Mouse (Mus musculus) inflammation-experienced regulatory T-cells, adult 16 weeks (primary cell): ENCODE results near the gene Olfr1277. TPM values are rescaled to one million over a fixed set of nuclear protein-coding genes. Genes with fewer than 3 reads are reported as not detected.

Experiments
- polyA plus RNA-seq: library from polyadenylated mRNA; unstranded; fragments of 100-300 nt; shearing (Covaris generic); gene quantifications from one replicate; pipeline ENCODE4 v1.2.1, GENCODE M21; 2017

Olfr1277 gene
- polyA plus RNA-seq: not detected

GRCm38 (mm10) chr2:111274006-111274405 is at the start of gene Olfr1277:
Gene Olfr1277, minus strand, starts transcription at chr2:111274106.

DNA sequence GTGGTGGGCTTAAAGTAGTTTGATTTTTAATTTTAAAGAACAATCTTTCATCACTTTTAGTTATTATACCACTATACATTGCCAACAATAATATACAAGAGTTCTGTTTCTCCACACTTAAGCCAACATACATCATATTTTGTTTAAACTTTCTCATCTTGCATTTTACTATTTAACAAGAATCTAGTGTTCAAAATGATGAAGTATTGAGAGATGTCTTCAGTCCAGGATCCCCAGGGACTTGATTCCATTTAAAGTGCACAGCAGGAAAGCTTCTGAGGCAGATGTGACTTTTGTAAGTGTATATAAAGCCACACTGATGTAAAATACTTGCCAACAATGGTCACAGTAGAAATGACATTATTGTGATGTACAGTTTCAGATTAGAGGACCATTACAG is 39.8 kb upstream of the Olfr1277 start, which contains the start of gene Olfr1280:
Gene Olfr1280, plus strand, starts transcription at position 301 of the 400 bp plus-strand sequence.

GRCm38 (mm10) chr2:111300374-111300773 is 26.5 kb upstream of the Olfr1277 start, which contains the start of gene Olfr1279:
Gene Olfr1279, plus strand, starts transcription at chr2:111300635.

GRCm38 (mm10) chr2:111289836-111290235 is 15.9 kb upstream of the Olfr1277 start, which contains the start of gene Olfr1278:
Gene Olfr1278, plus strand, starts transcription at chr2:111290136.

DNA sequence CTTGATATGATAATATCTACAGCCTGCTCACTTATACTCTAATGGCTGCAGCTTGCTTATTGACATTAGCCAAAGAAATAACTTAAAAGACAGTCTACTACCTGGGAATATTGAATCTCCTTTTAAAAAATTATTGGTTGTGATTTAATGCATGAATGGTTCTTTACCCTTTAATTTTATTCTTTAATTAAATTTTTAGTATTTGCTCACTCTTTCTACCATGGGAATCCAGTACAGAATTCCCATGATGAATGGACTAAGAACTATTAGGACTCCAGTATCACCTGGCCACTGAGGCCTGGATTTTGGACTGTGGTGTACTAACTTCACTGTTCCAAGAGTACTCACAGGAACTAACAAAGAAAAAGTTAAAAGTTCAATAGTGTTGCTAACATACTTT is 19.7 kb downstream of the Olfr1277 start, which contains the start of gene Olfr1276:
Gene Olfr1276, plus strand, starts transcription at position 301 of the 400 bp plus-strand sequence.

DNA sequence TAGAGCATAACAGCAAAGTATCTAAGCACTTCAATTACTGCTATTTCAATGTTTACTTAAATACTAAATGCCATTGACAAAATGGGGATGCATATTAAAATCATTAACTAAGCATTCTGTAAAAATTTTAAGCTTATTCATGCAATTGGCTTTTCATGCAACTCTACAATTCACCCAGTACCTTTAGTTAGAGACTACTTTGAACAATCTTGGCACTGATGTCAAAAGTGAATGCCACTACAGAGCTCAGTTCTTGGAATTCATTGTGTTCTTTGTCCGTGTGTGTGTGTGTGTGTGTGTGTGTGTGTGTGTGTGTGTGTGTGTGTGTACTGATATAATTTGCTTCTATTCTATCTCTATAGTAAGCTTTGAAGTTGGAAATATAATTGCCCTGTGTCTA is 38.7 kb downstream of the Olfr1277 start, which contains the start of gene Olfr1275:
Gene Olfr1275, minus strand, starts transcription at position 101 of the 400 bp plus-strand sequence.

DNA sequence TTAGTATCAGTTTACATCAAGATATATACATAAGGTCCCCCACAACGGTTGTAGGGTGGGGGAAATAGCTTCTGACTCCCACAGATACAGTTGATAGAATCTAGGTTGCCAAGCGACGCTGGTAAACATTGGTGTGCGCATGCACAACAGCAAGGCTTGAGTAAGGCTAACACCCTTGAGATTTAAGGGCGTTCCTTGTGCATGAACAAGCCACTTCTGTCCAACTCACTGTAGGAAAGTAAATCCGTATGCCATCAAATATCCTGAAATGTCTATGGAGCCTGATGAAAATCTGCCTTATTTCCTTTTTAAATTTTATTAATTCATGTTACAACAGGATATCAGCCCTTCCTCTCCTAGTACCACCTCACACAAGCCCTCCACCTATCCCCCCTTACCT is 44.4 kb downstream of the Olfr1277 start, which contains the start of gene 4930430A15Rik:
Gene 4930430A15Rik, minus strand, starts transcription at position 101 of the 400 bp plus-strand sequence.

Other genes with a start within 250 kb of the Olfr1277 start
- gene Gm13941, start 168.1 kb downstream of the Olfr1277 start, polyA plus RNA-seq: not detected
- gene Gm15130, start 121.2 kb downstream of the Olfr1277 start, polyA plus RNA-seq: not detected
- gene 4930430A15Rik, start 44.5 kb downstream of the Olfr1277 start, polyA plus RNA-seq: not detected
- not detected for gene Olfr1275, start 38.8 kb downstream of the Olfr1277 start, polyA plus RNA-seq
- gene Olfr1276, start 19.6 kb downstream of the Olfr1277 start, polyA plus RNA-seq: not detected
- gene Olfr1278, start 16.0 kb upstream of the Olfr1277 start, polyA plus RNA-seq: not detected
- gene Olfr1279, start 26.5 kb upstream of the Olfr1277 start, polyA plus RNA-seq: not detected
- not detected for gene Olfr1280, start 39.9 kb upstream of the Olfr1277 start, polyA plus RNA-seq
- gene Olfr1281, start 52.4 kb upstream of the Olfr1277 start, polyA plus RNA-seq: not detected
- gene Olfr1282, start 62.0 kb upstream of the Olfr1277 start, polyA plus RNA-seq: not detected
- gene Olfr1283, start 92.7 kb upstream of the Olfr1277 start, polyA plus RNA-seq: not detected
- not detected for gene Olfr1284, start 101.4 kb upstream of the Olfr1277 start, polyA plus RNA-seq
- gene Olfr1286, start 149.0 kb upstream of the Olfr1277 start, polyA plus RNA-seq: not detected
- not detected for gene Olfr1287, start 175.0 kb upstream of the Olfr1277 start, polyA plus RNA-seq
- not detected for gene Olfr1288, start 200.0 kb upstream of the Olfr1277 start, polyA plus RNA-seq
- not detected for gene Olfr1289, start 206.7 kb upstream of the Olfr1277 start, polyA plus RNA-seq
- not detected for gene Olfr1290, start 219.7 kb upstream of the Olfr1277 start, polyA plus RNA-seq
- gene Olfr1291-ps1, start 223.1 kb upstream of the Olfr1277 start, polyA plus RNA-seq: not detected